Mouse (Mus musculus) cerebellum, postnatal 4 days (tissue): ENCODE measurements around the gene Ccr4.
"Not testable (repeated sequence)": the region's sequence is repeated elsewhere in the genome, so short reads cannot be mapped to it uniquely, and the experiment has no call there.

Source experiments
- DNase-seq, 2 experiments: peaks; one replicate each; pipeline ENCODE4 v3.0.0; 2022; ENCODE audit warnings: low spot score in 2 of 2, mixed read lengths in 1 of 2

Ccr4 gene

GRCm38 (mm10) chr9:114522501-114522900, 17.8 kb upstream of the Ccr4 start:
- DNase-seq = no peak

GRCm38 (mm10) chr9:114522041-114522440, 17.3 kb upstream of the Ccr4 start:
- no peak for DNase-seq

GRCm38 (mm10) chr9:114520529-114520928, 15.8 kb upstream of the Ccr4 start:
- DNase-seq = not testable (repeated sequence)

- DNase-seq = no peak
Observed at GRCm38 (mm10) chr9:114518812-114519477, 14.2 kb upstream of the Ccr4 start.

GRCm38 (mm10) chr9:114517924-114518497, 13.3 kb upstream of the Ccr4 start:
- DNase-seq = no peak

- DNase-seq = no peak
Observed at GRCm38 (mm10) chr9:114515364-114515763, 10.6 kb upstream of the Ccr4 start, which contains the start of gene C130032M10Rik. TSS of gene C130032M10Rik (plus strand) at chr9:114515697.

- no peak for DNase-seq
Observed at GRCm38 (mm10) chr9:114512831-114513230, 8.1 kb upstream of the Ccr4 start.

GRCm38 (mm10) chr9:114509785-114510184, 5.1 kb upstream of the Ccr4 start:
- DNase-seq = no peak

- DNase-seq = no peak
Observed at GRCm38 (mm10) chr9:114507421-114507820, 2.7 kb upstream of the Ccr4 start.

GRCm38 (mm10) chr9:114506564-114506963, 1.8 kb upstream of the Ccr4 start:
- DNase-seq = no peak

GRCm38 (mm10) chr9:114502711-114503427, 1.8 kb downstream of the Ccr4 start:
- DNase-seq = no peak

- no peak for DNase-seq
Observed at GRCm38 (mm10) chr9:114501913-114502312, 2.8 kb downstream of the Ccr4 start.

- DNase-seq = no peak
Observed at GRCm38 (mm10) chr9:114501111-114501510, 3.6 kb downstream of the Ccr4 start.

- DNase-seq = peak; percentile 39 to 54
Observed at GRCm38 (mm10) chr9:114499783-114500515, 4.8 kb downstream of the Ccr4 start.

- peak; percentile 86 to 88 for DNase-seq
Observed at GRCm38 (mm10) chr9:114498218-114498617, 6.5 kb downstream of the Ccr4 start.

GRCm38 (mm10) chr9:114496469-114496868, 8.2 kb downstream of the Ccr4 start:
- DNase-seq = no peak

GRCm38 (mm10) chr9:114487481-114488258, 17.0 kb downstream of the Ccr4 start:
- no peak for DNase-seq

- no peak for DNase-seq
Observed at GRCm38 (mm10) chr9:114486808-114487207, 17.9 kb downstream of the Ccr4 start.

GRCm38 (mm10) chr9:114484771-114485170, 19.9 kb downstream of the Ccr4 start:
- DNase-seq = no peak

- no peak for DNase-seq
Observed at GRCm38 (mm10) chr9:114480940-114481339, 23.8 kb downstream of the Ccr4 start.

GRCm38 (mm10) chr9:114477019-114477418, 27.7 kb downstream of the Ccr4 start:
- no peak for DNase-seq
